Mouse (Mus musculus) bone marrow macrophage, adult 2 months (primary cell): ENCODE results near the gene Gcnt3.

Source experiments
- CTCF ChIP-seq: IDR thresholded peaks from 2 replicates; pipeline ENCODE4 v1.5.1; 2012; ENCODE audit warnings: low read depth, mild to moderate bottlenecking, low read length, moderate library complexity
- POLR2A ChIP-seq: IDR thresholded peaks from 2 replicates; pipeline ENCODE4 v1.6.1; 2012; ENCODE audit warnings: mild to moderate bottlenecking, low read depth, low read length, borderline replicate concordance

- TF ChIP-seq CTCF, result no peak
- no peak for TF ChIP-seq POLR2A
Measured at GRCm38 (mm10) chr9:70049839-70050238, 12.0 kb upstream of the Gcnt3 start.
